Mouse (Mus musculus) testis, adult 2 months (tissue): ENCODE data around the gene Rabep1. TPM values are rescaled to one million over a fixed set of nuclear protein-coding genes. Genes with fewer than 3 reads are reported as not detected.

ENCODE experiments used
- H3K27ac ChIP-seq: fragments of 200-500 bp; 2 replicates; pipeline ENCODE4 v1.5.1; 2012; ENCODE audit warnings: low read depth, low read length; ENCODE audit not compliant: control insufficient read depth, insufficient read depth
- H3K27me3 ChIP-seq: fragments of 200-500 bp; 2 replicates; pipeline ENCODE4 v1.6.1; 2012; ENCODE audit warnings: mild to moderate bottlenecking, low read length, moderate library complexity; ENCODE audit not compliant: control insufficient read depth, insufficient read depth
- H3K36me3 ChIP-seq: fragments of 200-500 bp; 2 replicates; pipeline ENCODE4 v1.6.1; 2012; ENCODE audit warnings: mild to moderate bottlenecking, low read length; ENCODE audit not compliant: control insufficient read depth, insufficient read depth
- H3K4me1 ChIP-seq: fragments of 200-500 bp; 2 replicates; pipeline ENCODE4 v1.6.1; 2012; ENCODE audit warnings: low read length; ENCODE audit not compliant: control insufficient read depth, insufficient read depth
- H3K4me3 ChIP-seq: fragments of 200-500 bp; 2 replicates; pipeline ENCODE4 v1.5.1; 2012; ENCODE audit warnings: low read depth, mild to moderate bottlenecking, low read length, moderate library complexity, mixed read lengths; ENCODE audit not compliant: control insufficient read depth
- CTCF ChIP-seq: fragments of 200-500 bp; IDR thresholded peaks from 2 replicates; pipeline ENCODE4 v1.5.1; 2012; ENCODE audit warnings: low read depth, mild to moderate bottlenecking, inconsistent platforms, low read length, moderate library complexity; ENCODE audit not compliant: control insufficient read depth, insufficient read depth, insufficient replicate concordance
- POLR2A ChIP-seq: fragments of 200-500 bp; IDR thresholded peaks from 2 replicates; pipeline ENCODE4 v1.6.1; 2012; ENCODE audit warnings: low read depth, mild to moderate bottlenecking, inconsistent platforms, low read length, moderate library complexity; ENCODE audit not compliant: control insufficient read depth
- polyA plus RNA-seq: library from polyadenylated mRNA; depleted of rRNA; stranded (reverse); fragments of >200 nt; gene quantifications from 2 replicates; pipeline ENCODE4 v1.2.3, GENCODE M21; 2012

Rabep1 gene
- polyA plus RNA-seq, 1 experiment = 3.4 TPM

- no peak overlapping the region for H3K27ac ChIP-seq
- H3K4me1 ChIP-seq = 0 out of 2 replicates have a peak, but pooled peaks cover 2% of the 10 kb centered on the region
- no peak overlapping the region for H3K4me3 ChIP-seq
- no peak for TF ChIP-seq CTCF
- no peak for TF ChIP-seq POLR2A
- H3K27me3 ChIP-seq = no peaks in the 10 kb centered on the region
- H3K36me3 ChIP-seq = no peaks in the 10 kb centered on the region
Measured at GRCm38 (mm10) chr11:70833831-70834230, 10.7 kb upstream of the Rabep1 start.

GRCm38 (mm10) chr11:70835381-70835831 lies 9.2 kb upstream of the Rabep1 start:
- Histone ChIP-seq H3K4me3 (no peak overlapping the region), H3K36me3 (no peaks in the 10 kb centered on the region), H3K27ac (no peak overlapping the region), H3K27me3 (no peaks in the 10 kb centered on the region), H3K4me1 (0 out of 2 replicates have a peak, but pooled peaks cover 2% of the 10 kb centered on the region)
- TF ChIP-seq POLR2A = no peak

- H3K4me3 ChIP-seq = no peak overlapping the region
- H3K27ac ChIP-seq = no peak overlapping the region
- 0 out of 2 replicates have a peak, but pooled peaks cover 2% of the 10 kb centered on the region for H3K4me1 ChIP-seq
- no peaks in the 10 kb centered on the region for H3K27me3 ChIP-seq
- no peaks in the 10 kb centered on the region for H3K36me3 ChIP-seq
- no peak for TF ChIP-seq POLR2A
- TF ChIP-seq CTCF = no peak
Measured at GRCm38 (mm10) chr11:70837031-70837430, 7.5 kb upstream of the Rabep1 start.

DNA sequence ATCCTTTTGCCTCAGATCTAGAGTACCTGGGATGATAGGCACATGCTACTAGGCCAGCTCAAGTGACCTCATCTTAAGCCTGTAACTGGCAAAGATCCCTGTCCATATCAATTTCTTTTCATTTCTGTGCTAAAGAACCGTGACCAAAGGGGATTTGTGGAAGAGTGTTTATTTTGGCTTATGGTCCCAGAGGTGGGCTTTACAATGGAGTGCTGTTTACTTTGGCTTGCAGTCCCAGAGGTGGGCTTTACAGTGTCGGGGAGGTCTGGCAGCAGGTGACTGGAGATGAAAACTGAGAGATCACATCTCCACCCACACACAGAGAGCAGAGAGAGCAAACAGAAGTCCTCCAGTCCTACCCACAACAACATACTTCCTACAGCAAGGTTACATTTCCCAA lies 6.0 kb upstream of the Rabep1 start:
- Histone ChIP-seq H3K4me3 (no peak overlapping the region), H3K27ac (no peak overlapping the region), H3K36me3 (no peaks in the 10 kb centered on the region), H3K27me3 (no peaks in the 10 kb centered on the region), H3K4me1 (0 out of 2 replicates have a peak, but pooled peaks cover 2% of the 10 kb centered on the region)
- TF ChIP-seq POLR2A = no peak
- no peak for TF ChIP-seq CTCF

DNA sequence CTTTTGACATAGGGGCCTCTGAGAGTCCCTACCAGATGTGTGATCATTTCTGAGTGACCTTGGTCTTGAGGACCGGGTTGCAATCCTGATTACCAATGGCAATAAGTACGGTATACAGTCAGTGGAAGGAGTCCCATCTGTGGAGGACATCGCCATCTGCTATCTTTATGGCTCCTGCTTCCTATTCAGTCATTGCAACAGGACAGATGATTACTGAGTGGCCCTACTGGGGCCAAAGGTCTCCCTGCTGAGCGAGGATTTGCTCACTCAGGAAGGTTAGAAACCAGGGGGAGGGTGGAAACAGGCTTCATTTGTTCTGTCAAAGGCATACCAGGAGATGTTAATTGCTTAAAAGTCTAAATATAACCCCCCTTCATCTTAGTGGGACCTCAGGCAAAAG lies 1.6 kb upstream of the Rabep1 start:
- no peak for TF ChIP-seq CTCF
- TF ChIP-seq POLR2A = no peak
- Histone ChIP-seq H3K27ac (no peak overlapping the region), H3K27me3 (no peaks in the 10 kb centered on the region), H3K36me3 (no peaks in the 10 kb centered on the region), H3K4me1 (peaks cover 7% of the 10 kb centered on the region), H3K4me3 (no peak overlapping the region)

- Histone ChIP-seq H3K27ac (peak overlapping the region; percentile 7; the same call in 1 of the 2 replicates), H3K4me1 (peaks cover 7% of the 10 kb centered on the region), H3K27me3 (no peaks in the 10 kb centered on the region), H3K36me3 (no peaks in the 10 kb centered on the region), H3K4me3 (peak overlapping the region; percentile 92)
- TF ChIP-seq CTCF = no peak
- no peak for TF ChIP-seq POLR2A
Measured at GRCm38 (mm10) chr11:70843701-70844551, 652 bp upstream of the Rabep1 start.

- peaks cover 7% of the 10 kb centered on the region for H3K4me1 ChIP-seq
- no peak for TF ChIP-seq CTCF
- no peak for TF ChIP-seq POLR2A
- peak overlapping the region; percentile 92 for H3K4me3 ChIP-seq
- H3K27me3 ChIP-seq = no peaks in the 10 kb centered on the region
- H3K27ac ChIP-seq = peak overlapping the region; percentile 70; the same call in 1 of the 2 replicates
- no peaks in the 10 kb centered on the region for H3K36me3 ChIP-seq
Measured at GRCm38 (mm10) chr11:70845457-70845978, 940 bp downstream of the Rabep1 start.
